In the genomic region with DNA sequence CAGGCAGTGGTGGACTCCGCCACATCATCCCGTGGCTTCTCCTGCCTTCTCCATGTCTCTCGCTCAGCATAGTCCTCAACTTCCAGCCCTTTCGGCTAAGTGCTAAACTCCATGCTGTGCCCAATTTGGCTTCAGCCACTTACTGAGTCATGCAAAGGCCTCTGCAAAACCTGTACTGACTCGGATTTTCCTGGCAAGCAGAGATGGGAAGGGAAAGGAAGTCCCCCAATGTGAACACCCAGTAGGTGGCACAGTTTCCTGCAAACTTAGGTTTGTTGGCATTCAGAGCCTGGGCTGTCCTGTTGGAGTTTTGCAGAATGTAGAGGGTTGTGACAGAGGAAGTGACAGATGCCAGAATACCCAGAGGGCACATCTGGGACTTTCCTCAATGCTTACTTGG, we compare ENCODE assay signal across 16 mouse cellular contexts. TPM values are rescaled to one million over a fixed set of nuclear protein-coding genes. Genes with fewer than 3 reads are reported as not detected.
DNase-seq lines count a peak whose midpoint lies in the region; ATAC-seq and TF ChIP-seq lines count a peak whose summit lies in the region.
"Had no signal": no experiment of that assay in that cellular context is flagged by ENCODE, and none has a peak within 500 bp of the region (broad histone marks: within the 10 kb centered on the region; RNA-seq: fewer than 3 reads in every experiment).

No protein-coding gene starts in this region.

- H3K4me3 ChIP-seq in hindbrain, postnatal 0 days (ENCODE audit: low read length), result no peak overlapping the region
- no peak overlapping the region for H3K4me3 ChIP-seq in hindbrain, embryonic 12.5 days
- H3K4me3 ChIP-seq: midbrain, embryonic 15.5 days had no signal

- H3K4me2 ChIP-seq in hindbrain, postnatal 0 days (ENCODE audit: low read depth, low read length), result no peak overlapping the region
- H3K4me2 ChIP-seq in hindbrain, embryonic 12.5 days (replicated peaks), result no peak overlapping the region
- H3K4me2 ChIP-seq: midbrain, embryonic 15.5 days had no signal

- H3K27ac ChIP-seq in hindbrain, postnatal 0 days, result no peak overlapping the region
- H3K27ac ChIP-seq in hindbrain, embryonic 12.5 days, result no peak overlapping the region
- H3K27ac ChIP-seq: midbrain, embryonic 15.5 days had no signal

- no peaks in the 10 kb centered on the region for H3K27me3 ChIP-seq in hindbrain, postnatal 0 days (ENCODE audit: insufficient read depth, low read length)
- H3K27me3 ChIP-seq in hindbrain, embryonic 12.5 days, result no peaks in the 10 kb centered on the region
- H3K27me3 ChIP-seq: midbrain, embryonic 15.5 days had no signal

- no peaks in the 10 kb centered on the region for H3K4me1 ChIP-seq in hindbrain, postnatal 0 days (ENCODE audit: insufficient read depth, low read length)
- 0 out of 2 replicates have a peak, but pooled peaks cover 4% of the 10 kb centered on the region for H3K4me1 ChIP-seq in hindbrain, embryonic 12.5 days

- H3K9ac ChIP-seq in hindbrain, postnatal 0 days (replicated peaks; ENCODE audit: low read length), result no peak overlapping the region
- no peak overlapping the region for H3K9ac ChIP-seq in hindbrain, embryonic 12.5 days
- H3K9ac ChIP-seq: liver, postnatal 0 days; midbrain, embryonic 15.5 days had no signal

- DNase-seq in cerebellum, adult 11-12 months, result peak; percentile 11
- no peak for DNase-seq in cerebellum, adult 11 months
- DNase-seq in hindbrain, postnatal 0 days (ENCODE audit: low spot score), result no peak
- DNase-seq in urinary bladder, postnatal 14 days (ENCODE audit: low spot score), result peak; percentile 17
- DNase-seq in urinary bladder, postnatal 36 days (ENCODE audit: low spot score in 2 of 2), result no peak
- no peak for DNase-seq in spleen, adult 12 weeks (ENCODE audit: low spot score)
- no peak for DNase-seq in ovary, postnatal 14 days (ENCODE audit: low spot score)
- DNase-seq: adrenal gland, adult 2 months; kidney, postnatal 36 days; liver, postnatal 0 days; right cerebral cortex, postnatal 4 days had no signal

- ATAC-seq in hindbrain, postnatal 0 days, result no peak
- no peak for ATAC-seq in hindbrain, embryonic 12.5 days (ENCODE audit: low FRiP score)
- ATAC-seq: liver, postnatal 0 days; midbrain, embryonic 15.5 days had no signal

- H3K9me3 ChIP-seq in hindbrain, postnatal 0 days (ENCODE audit: low read length), result no peaks in the 10 kb centered on the region
- H3K9me3 ChIP-seq in hindbrain, embryonic 12.5 days (replicated peaks), result no peaks in the 10 kb centered on the region
- H3K9me3 ChIP-seq: midbrain, embryonic 15.5 days had no signal

- WGBS in hindbrain, postnatal 0 days, result 63% methylated on average over 5 of the region's 5 CpGs
- WGBS in hindbrain, embryonic 12.5 days, result 63% methylated on average over 5 of the region's 5 CpGs

- TF ChIP-seq CTCF in hindbrain, postnatal 0 days (IDR thresholded peaks at IDR 0.05; ENCODE audit: low read depth), result peak; percentile 18

- no peaks in the 10 kb centered on the region for H3K36me3 ChIP-seq in hindbrain, postnatal 0 days (ENCODE audit: insufficient read depth, low read length)
- no peaks in the 10 kb centered on the region for H3K36me3 ChIP-seq in hindbrain, embryonic 12.5 days
- H3K36me3 ChIP-seq: midbrain, embryonic 15.5 days had no signal

RNA-seq across cellular contexts. Expression of a gene that starts 7.2 kb away (rescaled TPM):
- total RNA-seq in hindbrain, postnatal 0 days (2014; rRNA removed), result not detected in 2 replicates
- not detected in 2 replicates for polyA plus RNA-seq in hindbrain, postnatal 0 days (2015; fragmentation: Nextera tagmentation; extraction: Ambion mirVana)
- not detected in 2 replicates for polyA plus RNA-seq in hindbrain, embryonic 12.5 days (2016; fragmentation: Nextera tagmentation; extraction: Ambion mirVana)
- total RNA-seq: adrenal gland, adult 2 months; MEL had no signal
- polyA plus RNA-seq: adrenal gland, adult 2 months; limb, embryonic 11.5 days; liver, postnatal 0 days; midbrain, embryonic 15.5 days; neural tube, embryonic 14.5 days had no signal

Comparison
In these comparisons a context has a peak if more than half of its experiments do, and no peak if none do; other contexts are left out.
1. DNase-seq: peak in cerebellum, adult 11-12 months (single experiment) and urinary bladder, postnatal 14 days (single experiment); none in cerebellum, adult 11 months (single experiment), hindbrain, postnatal 0 days (single experiment), urinary bladder, postnatal 36 days (0 of 2), spleen, adult 12 weeks (single experiment) and ovary, postnatal 14 days (single experiment).